Mouse (Mus musculus) frontal cortex, adult 2 months (tissue): ENCODE results near the gene Gm7137. TPM values are rescaled to one million over a fixed set of nuclear protein-coding genes. Genes with fewer than 3 reads are reported as not detected.
"Not testable (repeated sequence)": the region's sequence is repeated elsewhere in the genome, so short reads cannot be mapped to it uniquely, and the experiment has no call there.

Experiments
- DNase-seq, 2 experiments: peaks; one replicate each; pipeline ENCODE4 v3.0.0; 2022; ENCODE audit warnings: low spot score in 1 of 2; ENCODE audit errors: extremely low spot score in 1 of 2
- polyA plus RNA-seq: library from polyadenylated mRNA; depleted of rRNA; stranded (reverse); fragments of >200 nt; gene quantifications from 2 replicates; pipeline ENCODE4 v1.2.3, GENCODE M21; 2012; rRNA removed

Gm7137 gene
- polyA plus RNA-seq: not detected in 2 replicates

DNA sequence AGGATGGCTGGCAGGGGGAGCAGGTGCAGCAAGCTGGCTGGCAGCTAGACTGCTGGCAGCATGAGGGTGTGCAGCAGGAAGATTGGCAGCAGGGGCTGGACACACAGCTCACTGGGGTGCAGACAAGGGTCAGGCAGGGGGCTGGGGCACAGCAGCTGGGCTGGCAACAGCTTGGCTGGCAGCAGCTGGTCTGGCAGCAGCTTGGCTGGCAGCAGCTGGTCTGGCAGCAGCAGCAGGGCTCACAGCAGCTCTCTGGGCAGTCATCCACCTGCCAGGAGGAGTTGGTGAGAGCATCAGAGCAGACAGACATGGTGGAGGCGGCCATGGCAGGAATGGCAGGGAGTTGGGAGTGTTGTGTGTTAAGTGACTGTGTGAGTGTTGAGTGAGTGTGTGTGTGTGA is at the start of gene Gm7137:
Gm7137 (minus strand) TSS at position 325 of the 400 bp plus-strand sequence.
- DNase-seq: not testable (repeated sequence)

DNA sequence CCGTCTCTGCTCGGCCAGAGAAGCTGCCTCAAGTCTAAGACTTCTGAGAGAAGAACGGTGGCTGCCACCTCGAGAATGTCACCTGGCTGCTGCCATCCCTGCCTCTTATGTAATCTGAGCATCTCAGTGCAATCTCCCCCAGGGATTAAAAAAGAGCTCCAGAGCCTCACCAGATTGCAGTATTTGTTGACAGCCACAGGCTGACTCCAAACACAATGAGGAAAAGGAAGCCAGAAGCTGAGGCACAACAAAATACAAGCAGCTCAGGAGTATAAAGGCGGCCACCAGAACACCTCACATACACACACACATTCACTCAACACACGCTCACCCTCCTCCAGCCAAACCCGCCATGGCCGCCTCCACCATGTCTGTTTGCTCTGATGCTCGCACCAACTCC is 47.6 kb upstream of the Gm7137 start, which contains the start of gene Krtap10-10:
Krtap10-10 (plus strand) TSS at position 301 of the 400 bp plus-strand sequence.
- DNase-seq: peak in 1 of 2 experiments; percentile 18

DNA sequence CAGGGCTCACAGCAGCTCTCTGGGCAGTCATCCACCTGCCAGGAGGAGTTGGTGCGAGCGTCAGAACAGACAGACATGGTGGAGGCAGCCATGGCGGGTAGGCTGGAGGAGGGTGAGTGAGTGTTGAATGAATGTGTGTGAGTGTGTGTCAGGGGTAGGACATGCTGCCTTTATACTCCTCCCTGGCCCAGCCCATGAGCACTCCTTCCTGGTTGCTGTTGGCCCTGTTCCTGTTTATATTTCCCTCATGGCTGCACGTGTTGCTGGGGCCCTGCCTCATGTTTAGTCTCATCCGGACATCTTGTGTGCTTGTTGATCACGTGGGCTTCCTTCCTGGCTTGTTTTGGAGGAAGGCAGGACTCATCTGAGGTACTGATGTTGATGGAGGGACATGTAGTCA is 39.0 kb upstream of the Gm7137 start, which contains the start of gene Krtap10-4:
Krtap10-4 (minus strand) TSS at position 145 of the 400 bp plus-strand sequence.
- no peak for DNase-seq

DNA sequence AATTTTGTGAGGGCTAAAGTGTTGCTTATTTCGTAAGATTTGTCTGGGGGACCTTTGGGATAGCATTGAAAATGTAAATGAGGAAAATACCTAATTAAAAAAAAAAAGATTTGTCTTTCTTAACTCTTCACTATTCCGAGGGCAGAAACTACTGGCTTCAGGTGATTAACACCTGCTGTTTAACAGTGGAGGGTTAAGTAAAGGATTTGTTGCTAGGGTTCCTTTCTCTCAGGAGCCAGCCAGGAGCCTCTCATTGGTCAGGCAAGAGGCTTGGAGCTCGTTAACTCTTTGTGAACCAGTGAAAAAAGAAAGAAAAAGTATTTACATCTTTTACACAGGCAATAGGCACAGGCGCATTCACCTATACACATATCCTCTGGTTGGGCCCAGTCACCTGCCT is 31.2 kb upstream of the Gm7137 start:
- DNase-seq: no peak

DNA sequence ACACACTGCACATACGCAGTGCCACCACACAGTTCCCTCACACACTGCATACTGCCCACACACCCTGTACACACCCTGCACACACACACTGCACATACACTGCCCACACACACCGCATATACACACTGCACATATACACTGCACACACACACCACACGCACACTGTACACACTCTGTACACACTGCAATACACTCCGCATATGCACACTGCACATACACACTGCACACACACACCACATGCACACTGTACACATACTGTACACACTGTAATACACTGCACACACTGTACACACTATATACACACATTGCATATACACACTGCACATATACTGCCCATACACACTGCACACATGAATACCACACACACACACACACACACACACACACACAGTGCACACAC is 30.5 kb upstream of the Gm7137 start:
- no peak for DNase-seq

DNA sequence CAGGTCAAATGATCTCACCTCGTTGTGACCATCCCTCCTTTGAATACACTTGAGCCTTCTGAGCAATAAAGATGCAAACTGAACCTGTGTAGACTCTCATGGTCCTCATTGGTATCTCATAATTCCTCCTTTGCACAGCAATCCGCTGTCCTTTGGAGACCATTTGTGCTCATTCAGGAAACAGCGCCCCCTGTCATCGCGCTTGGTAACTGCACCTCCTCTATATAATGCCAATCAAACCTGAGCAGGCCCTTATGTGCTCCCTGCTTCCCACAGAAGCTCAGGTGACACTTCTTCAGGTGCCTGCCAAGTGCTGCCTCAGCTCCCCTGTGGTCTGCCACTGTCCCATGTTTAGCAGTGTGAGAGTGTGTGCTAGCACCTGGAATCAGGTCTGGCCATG is 27.5 kb upstream of the Gm7137 start:
- peak in 1 of 2 experiments; percentile 28 for DNase-seq

DNA sequence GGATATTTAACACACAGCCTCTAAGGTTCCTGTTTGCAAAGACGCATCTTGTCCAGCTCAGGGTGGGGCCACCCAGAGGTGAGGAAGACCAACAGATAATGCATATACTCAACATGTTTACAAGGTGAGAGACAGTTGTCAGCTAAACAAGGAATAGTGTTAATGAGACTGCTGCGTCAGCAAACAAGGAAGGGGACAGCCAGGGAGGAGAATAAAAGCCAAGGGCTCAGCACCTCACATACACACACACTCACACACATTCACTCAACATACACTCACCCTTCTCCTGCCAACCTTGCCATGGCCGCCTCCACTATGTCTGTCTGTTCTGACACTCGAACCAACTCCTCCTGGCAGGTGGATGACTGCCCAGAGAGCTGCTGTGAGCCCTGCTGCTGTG is 26.4 kb upstream of the Gm7137 start, which contains the start of gene Gm2696:
Gm2696 (plus strand) TSS at position 301 of the 400 bp plus-strand sequence.
- no peak for DNase-seq

DNA sequence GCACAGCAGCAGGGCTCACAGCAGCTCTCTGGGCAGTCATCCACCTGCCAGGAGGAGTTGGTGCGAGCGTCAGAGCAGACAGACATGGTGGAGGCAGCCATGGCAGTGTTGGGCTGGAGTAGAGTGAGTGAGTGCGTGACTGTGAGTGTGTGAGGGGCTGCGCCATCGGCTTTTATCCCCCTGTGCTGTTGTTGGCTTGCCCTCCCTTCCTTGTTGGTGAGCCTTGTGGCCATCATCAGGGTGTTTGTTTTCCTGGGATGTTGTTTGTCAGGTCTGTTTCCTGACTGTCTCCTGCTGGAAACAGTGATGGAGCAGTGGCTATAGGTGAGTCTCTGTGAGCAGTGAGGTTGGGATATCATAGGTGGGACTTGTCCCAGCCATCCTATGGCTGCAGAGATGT is 23.7 kb upstream of the Gm7137 start, which contains the start of gene Gm9507:
Gm9507 (minus strand) TSS at position 101 of the 400 bp plus-strand sequence.
- DNase-seq: no peak

DNA sequence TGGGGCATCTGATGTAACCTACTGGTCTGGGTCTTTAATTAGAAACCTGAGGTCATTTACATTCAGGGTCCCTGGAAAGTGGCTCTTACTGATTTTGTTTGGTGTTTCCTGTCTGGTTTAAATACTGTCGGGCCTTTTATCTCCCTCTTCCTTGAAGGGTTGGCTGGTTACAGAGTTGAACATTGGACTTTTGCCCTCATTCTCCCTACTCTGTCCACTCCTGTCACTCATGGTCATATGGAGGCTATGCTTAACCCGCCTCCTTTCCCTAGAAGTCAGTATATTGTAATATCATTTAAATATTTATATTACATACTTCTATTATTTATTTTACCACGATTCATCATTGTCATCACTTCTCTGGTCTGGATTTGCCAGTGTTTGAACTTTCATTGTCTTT is 16.1 kb upstream of the Gm7137 start:
- no peak for DNase-seq

DNA sequence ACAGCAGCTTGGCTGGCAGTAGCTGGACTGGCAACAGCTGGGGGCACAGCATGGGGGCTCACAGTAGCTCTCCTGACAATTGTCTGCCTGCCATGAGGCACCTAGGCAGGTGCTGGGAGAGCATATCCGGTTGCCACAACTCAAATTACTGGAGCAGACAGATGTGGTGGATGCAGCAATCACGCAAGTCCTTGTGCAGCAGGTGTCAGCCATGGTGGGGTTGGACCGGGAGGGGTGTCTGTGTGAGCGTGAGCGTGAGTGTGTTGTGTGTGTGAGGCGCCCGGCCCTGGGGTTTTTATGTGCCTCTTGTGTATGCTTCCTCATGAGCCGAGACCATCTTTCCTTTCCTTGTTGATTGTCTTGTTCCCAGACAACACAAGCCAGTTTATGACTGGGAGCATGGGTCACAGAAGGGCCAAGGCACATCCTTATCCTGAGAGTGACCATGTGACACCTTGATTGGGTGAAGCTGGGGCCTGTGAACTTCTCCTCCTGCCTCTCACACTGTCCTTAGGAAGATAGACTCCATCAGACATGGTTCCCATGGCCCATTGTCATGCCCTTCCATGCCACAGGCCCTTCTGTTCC is 11.0 kb upstream of the Gm7137 start, which contains the start of gene Gm19668:
Gm19668 (minus strand) TSS at position 213 of the 588 bp plus-strand sequence.
- DNase-seq: no peak

DNA sequence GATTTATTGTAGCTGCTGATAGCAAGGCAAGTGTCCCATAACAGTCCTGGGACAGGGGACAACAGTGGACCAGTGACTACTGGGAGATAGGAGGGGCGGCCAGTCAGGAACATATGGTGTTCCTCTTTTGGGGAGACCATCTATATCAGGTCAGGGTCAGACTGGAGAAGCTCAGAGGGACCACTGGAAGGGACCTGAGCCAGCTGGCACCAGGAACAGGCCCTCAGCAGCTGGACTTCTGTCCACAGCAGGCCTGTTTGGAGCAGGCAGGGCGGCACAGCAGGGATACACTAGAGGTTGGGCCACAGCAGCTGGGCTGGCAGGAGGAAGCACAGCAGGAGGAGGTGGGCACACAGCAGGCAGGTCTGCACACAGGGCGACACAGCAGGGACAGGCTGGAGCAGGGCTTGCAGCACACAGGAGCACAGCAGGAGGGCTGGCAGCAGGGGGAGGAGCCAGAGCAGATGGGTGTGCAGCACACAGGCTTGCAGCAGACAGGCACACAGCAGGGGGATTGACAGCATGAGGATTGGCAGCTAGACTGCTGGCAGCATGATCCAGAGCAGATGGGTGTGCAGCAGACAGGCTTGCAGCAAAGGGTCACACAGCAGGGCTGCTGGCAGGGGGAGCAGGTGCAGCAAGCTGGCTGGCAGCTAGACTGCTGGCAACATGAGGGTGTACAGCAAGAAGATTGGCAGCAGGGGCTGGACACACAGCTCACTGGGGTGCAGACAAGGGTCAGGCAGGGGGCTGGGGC is 10.3 kb upstream of the Gm7137 start:
- DNase-seq: not testable (repeated sequence)

DNA sequence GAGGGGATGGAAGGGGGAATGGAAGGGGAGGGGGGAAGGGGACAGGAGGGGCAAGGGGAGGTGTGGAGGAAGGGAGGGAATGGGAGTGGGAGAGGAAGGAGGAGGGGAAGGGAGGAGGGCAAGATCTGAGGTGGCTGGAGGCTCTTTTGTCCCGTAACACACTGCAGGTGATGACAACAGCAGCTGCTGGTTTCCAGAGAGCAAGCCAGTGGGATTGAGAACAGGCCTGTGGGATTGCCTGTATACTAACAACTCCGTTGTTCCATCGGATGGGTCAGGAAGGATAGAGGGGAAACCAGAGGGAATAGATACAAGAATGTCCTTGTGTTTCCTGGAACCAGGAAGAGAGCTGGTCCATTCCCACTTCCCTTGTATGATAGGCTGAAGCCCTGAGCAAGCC is 9.7 kb upstream of the Gm7137 start:
- no peak for DNase-seq

DNA sequence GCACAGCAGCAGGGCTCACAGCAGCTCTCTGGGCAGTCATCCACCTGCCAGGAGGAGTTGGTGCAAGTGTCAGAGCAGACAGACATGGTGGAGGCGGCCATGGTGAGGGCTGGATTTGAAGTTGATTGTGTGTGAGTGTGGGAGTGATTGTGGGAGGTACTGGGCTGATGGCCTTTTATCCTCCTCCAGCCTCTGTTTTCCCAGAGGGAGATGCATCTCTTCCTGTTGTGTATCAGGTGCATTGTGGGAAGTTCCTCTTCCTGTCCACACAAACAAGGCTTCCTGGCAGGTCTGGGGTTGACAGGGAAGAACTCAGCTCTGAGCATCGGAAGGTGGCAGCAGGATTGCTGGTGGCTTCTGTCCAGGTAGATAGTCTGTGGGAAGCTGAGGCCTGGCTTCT is 7.0 kb upstream of the Gm7137 start, which contains the start of gene Gm9639:
Gm9639 (minus strand) TSS at position 101 of the 400 bp plus-strand sequence.
- DNase-seq: no peak

DNA sequence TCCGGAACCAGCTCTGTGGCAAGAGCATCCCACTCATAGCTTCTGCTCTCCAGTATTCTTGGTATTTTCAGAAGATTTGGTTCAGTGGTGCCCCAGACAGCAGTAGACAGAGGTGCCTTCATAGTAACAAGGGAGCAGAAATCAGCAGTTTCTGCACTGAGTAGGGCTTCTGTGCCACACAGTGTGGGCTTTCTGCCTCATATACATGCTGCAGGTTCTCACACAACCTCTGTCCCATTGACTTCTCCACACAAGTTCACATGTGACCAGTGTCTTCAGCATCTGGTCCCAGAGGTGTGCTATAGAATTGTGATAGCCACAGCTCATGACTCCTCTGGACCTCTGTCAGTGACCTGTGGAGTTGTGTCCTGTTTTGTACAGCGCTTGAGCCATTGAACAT is 621 bp upstream of the Gm7137 start:
- DNase-seq: no peak

DNA sequence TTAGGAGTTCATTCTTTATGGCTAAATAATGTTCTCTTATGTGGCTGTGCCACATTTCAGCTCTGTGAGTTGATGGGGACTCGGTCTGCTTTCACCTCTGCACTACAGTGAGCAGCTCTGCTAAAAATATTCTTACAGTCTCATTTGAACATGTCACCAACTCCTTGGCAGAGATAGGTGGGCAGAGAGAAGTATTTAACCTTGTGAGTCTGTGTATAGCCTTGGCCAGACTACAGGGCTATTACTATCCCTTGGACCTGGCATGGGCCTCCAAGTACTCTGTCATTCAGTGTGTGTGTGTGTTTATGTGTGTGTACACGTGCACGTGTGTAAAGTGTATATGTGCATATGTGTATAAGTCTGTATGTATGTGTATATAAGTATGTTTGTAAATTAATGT is 4.6 kb downstream of the Gm7137 start:
- not testable (repeated sequence) for DNase-seq

DNA sequence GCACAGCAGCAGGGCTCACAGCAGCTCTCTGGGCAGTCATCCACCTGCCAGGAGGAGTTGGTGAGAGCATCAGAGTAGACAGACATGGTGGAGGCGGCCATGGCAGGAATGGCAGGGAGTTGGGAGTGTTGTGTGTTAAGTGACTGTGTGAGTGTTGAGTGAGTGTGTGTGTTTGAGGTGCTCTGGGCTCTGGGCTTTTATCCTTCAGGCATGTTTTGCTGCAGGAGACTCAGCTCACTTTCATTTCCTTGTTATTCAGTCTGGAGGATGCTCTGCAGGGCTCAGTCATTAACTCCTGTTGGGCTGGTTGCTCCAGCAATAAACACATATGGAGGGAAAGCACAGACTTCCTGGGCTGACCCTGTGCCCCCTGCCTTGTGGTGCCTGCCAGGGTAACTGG is 5.6 kb downstream of the Gm7137 start, which contains the start of gene Gm3250:
Gm3250 (minus strand) TSS at position 101 of the 400 bp plus-strand sequence.
- not testable (repeated sequence) for DNase-seq

DNA sequence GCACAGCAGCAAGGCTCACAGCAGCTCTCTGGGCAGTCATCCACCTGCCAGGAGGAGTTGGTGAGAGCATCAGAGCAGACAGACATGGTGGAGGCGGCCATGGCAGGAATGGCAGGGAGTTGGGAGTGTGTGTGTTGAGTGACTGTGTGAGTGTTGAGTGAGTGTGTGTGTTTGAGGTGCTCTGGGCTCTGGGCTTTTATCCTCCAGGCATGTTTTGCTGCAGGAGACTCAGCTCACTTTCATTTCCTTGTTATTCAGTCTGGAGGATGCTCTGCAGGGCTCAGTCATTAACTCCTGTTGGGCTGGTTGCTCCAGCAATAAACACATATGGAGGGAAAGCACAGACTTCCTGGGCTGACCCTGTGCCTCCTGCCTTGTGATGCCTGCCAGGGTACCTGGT is 11.2 kb downstream of the Gm7137 start, which contains the start of gene Gm7138:
Gm7138 (minus strand) TSS at position 101 of the 400 bp plus-strand sequence.
- not testable (repeated sequence) for DNase-seq

DNA sequence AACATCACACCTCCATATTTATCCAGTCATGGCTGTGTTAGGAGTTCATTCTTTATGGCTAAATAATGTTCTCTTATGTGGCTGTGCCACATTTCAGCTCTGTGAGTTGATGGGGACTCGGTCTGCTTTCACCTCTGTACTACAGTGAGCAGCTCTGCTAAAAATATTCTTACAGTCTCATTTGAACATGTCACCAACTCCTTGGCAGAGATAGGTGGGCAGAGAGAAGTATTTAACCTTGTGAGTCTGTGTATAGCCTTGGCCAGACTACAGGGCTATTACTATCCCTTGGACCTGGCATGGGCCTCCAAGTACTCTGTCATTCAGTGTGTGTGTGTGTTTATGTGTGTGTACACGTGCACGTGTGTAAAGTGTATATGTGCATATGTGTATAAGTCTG is 15.9 kb downstream of the Gm7137 start:
- DNase-seq: not testable (repeated sequence)

DNA sequence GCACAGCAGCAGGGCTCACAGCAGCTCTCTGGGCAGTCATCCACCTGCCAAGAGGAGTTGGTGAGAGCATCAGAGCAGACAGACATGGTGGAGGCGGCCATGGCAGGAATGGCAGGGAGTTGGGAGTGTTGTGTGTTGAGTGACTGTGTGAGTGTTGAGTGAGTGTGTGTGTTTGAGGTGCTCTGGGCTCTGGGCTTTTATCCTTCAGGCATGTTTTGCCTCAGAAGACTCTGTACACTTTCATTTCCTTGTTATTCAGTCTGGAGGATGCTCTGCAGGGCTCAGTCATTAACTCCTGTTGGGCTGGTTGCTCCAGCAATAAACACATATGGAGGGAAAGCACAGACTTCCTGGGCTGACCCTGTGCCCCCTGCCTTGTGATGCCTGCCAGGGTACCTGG is 16.8 kb downstream of the Gm7137 start, which contains the start of gene Gm3238:
Gm3238 (minus strand) TSS at position 101 of the 400 bp plus-strand sequence.
- DNase-seq: not testable (repeated sequence)

DNA sequence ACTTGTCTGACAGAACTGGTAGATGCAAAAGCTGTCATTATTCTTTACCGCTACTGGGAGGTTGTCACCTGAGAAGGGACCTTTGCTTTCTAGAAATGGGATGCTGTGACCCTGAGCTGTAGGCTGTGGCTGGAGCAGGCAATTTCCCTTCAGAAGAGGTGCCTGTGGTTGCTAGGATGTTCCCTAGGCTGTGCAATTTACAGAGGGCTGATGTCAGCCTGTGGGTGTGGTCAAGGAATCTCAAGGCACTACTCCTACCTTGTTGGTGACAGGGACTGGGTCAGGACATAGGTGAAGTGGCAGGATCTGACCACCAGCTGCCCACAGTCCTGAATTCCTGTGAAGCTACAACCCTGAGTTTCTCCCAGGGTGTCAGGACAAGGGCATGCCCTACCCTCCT is 18.3 kb downstream of the Gm7137 start:
- DNase-seq: no peak

DNA sequence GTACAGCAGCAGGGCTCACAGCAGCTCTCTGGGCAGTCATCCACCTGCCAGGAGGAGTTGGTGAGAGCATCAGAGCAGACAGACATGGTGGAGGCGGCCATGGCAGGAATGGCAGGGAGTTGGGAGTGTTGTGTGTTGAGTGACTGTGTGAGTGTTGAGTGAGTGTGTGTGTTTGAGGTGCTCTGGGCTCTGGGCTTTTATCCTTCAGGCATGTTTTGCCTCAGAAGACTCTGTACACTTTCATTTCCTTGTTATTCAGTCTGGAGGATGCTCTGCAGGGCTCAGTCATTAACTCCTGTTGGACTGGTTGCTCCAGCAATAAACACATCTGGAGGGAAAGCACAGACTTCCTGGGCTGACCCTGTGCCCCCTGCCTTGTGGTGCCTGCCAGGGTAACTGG is 28.4 kb downstream of the Gm7137 start, which contains the start of gene Gm3233:
Gm3233 (minus strand) TSS at position 101 of the 400 bp plus-strand sequence.
- DNase-seq: not testable (repeated sequence)
